Mouse (Mus musculus) neural tube, embryonic 13.5 days (tissue): ENCODE data around the gene Pou1f1. TPM values are rescaled to one million over a fixed set of nuclear protein-coding genes. Genes with fewer than 3 reads are reported as not detected.

Experiments
- ATAC-seq: fragments of 200-750 bp; cut with Nextera tagmentation; 2 replicates; pipeline ENCODE4 v1.8.0; 2017; ENCODE audit warnings: low read depth, mild to moderate bottlenecking, moderate TSS enrichment, moderate library complexity
- H3K27ac ChIP-seq: fragments of 300-500 bp; sonication (generic); replicated peaks from 2 replicates; pipeline ENCODE4 v1.5.1; 2015; ENCODE audit warnings: moderate library complexity, mild to moderate bottlenecking, inconsistent platforms
- H3K27me3 ChIP-seq: fragments of 300-500 bp; sonication (generic); 2 replicates; pipeline ENCODE4 v1.6.1; 2015; ENCODE audit warnings: mild to moderate bottlenecking, inconsistent platforms
- H3K36me3 ChIP-seq: fragments of 300-500 bp; sonication (generic); 2 replicates; pipeline ENCODE4 v1.6.1; 2015; ENCODE audit warnings: mild to moderate bottlenecking, inconsistent platforms
- H3K4me1 ChIP-seq: fragments of 300-500 bp; sonication (generic); replicated peaks from 2 replicates; pipeline ENCODE4 v1.6.1; 2015; ENCODE audit warnings: inconsistent platforms
- H3K4me2 ChIP-seq: fragments of 300-500 bp; sonication (generic); 2 replicates; pipeline ENCODE4 v1.6.1; 2015; ENCODE audit warnings: inconsistent platforms, mild to moderate bottlenecking, moderate library complexity
- H3K4me3 ChIP-seq: fragments of 300-500 bp; sonication (generic); 2 replicates; pipeline ENCODE4 v1.5.1; 2015; ENCODE audit warnings: mild to moderate bottlenecking, inconsistent platforms
- H3K9ac ChIP-seq: fragments of 300-500 bp; sonication (generic); 2 replicates; pipeline ENCODE4 v1.6.1; 2015; ENCODE audit warnings: moderate library complexity, mild to moderate bottlenecking, inconsistent platforms
- H3K9me3 ChIP-seq: fragments of 300-500 bp; sonication (generic); 2 replicates; pipeline ENCODE4 v1.6.1; 2016; ENCODE audit warnings: inconsistent platforms
- WGBS: fragments of 180-500 bp; shearing (Covaris S2); methylation state at CpG from one replicate; pipeline ENCODE4 v1.1.7; 2015; 5-methylcytosine and 5-hydroxymethylcytosine counted together
- polyA plus RNA-seq: library from polyadenylated mRNA; unstranded; fragments of >200 nt; fragmentation: Nextera tagmentation; extraction: Ambion mirVana; gene quantifications from 2 replicates; pipeline ENCODE4 v1.2.1, GENCODE M21; 2015

The Pou1f1 gene
- polyA plus RNA-seq, 1 experiment from 2014 or later, result not detected

DNA sequence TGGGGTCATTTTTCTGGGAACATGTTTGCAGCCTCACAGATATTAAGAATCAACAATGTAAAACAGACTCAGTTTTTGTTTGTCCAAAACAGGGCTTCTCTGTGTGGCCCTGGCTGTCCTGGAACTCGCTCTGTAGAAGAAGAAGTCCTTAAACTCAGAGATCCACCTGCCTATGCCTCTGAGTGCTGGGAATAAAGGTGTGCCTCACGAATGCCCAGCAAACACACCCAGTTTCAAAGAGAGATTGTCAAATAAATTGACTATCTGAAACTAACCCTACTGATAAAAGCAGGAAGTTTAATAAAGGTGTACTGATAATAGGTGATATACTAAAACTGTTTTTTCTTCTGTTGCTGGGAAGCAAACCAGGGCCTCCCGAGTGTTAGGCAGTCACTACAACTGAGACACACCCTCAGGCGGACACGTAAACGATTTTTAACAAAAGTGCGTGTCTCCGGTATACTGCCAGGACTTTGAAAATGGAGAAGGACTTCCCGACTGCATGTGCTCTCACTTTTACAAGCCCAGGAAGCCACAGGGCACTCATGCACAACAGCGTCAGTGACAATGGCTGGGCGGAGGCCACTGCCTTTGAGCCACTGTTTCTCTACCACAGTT lies 23.5 kb downstream of the Pou1f1 start:
- Histone ChIP-seq H3K36me3 (peaks cover 38% of the 10 kb centered on the region), H3K4me1 (no peaks in the 10 kb centered on the region), H3K27me3 (no peaks in the 10 kb centered on the region), H3K9ac (no peak overlapping the region), H3K27ac (no peak overlapping the region), H3K4me2 (no peak overlapping the region), H3K4me3 (no peak overlapping the region), H3K9me3 (no peaks in the 10 kb centered on the region)
- no peak for ATAC-seq
- 89% methylated on average over 11 of the region's 11 CpGs for whole genome bisulfite sequencing

DNA sequence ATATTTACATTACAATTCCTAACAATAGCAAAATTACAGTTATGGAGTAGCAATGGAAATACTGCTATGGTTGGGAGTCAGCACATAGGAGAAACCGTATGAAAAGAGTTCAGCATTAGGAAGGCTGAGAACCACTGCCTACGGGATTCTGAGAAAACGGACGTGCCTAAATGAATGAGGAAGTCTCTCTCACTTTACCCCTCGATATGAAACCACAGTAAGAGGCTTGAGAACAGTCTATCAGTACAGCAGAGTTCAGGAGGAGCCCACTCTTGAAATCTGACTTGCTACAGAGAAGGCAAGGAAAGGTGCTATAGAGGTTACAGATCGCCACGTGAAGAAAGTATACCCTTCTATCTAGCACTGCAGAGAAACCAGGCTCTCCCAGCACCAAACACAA lies 28.6 kb downstream of the Pou1f1 start:
- H3K4me3 ChIP-seq, result no peak overlapping the region
- 89% methylated on average over 7 of the region's 7 CpGs for WGBS
- H3K9me3 ChIP-seq, result no peaks in the 10 kb centered on the region
- peaks cover 21% of the 10 kb centered on the region for H3K36me3 ChIP-seq
- no peak overlapping the region for H3K9ac ChIP-seq
- H3K27me3 ChIP-seq, result no peaks in the 10 kb centered on the region
- ATAC-seq, result no peak
- no peak overlapping the region for H3K27ac ChIP-seq
- no peak overlapping the region for H3K4me2 ChIP-seq
- H3K4me1 ChIP-seq, result peaks cover 9% of the 10 kb centered on the region; the same call in 1 of the 2 replicates

DNA sequence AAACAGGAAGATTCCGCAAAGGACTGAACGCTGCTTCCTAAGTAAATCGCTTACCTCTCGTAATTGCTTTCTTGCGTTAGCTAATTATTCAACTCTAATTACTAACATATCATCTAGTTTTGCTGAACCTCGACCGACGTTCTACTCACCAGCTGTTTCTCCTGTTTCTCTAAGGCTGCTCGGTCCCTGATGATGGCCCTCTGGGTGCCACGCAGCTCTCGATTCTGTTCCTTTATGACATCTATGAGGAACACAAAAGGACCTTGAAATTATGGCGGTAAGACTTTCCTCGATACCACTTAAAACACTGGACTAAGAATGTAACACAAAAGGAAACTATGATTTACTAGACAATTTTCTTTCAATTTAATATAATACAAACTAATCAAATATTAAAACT lies 30.5 kb downstream of the Pou1f1 start:
- ATAC-seq, result no peak

DNA sequence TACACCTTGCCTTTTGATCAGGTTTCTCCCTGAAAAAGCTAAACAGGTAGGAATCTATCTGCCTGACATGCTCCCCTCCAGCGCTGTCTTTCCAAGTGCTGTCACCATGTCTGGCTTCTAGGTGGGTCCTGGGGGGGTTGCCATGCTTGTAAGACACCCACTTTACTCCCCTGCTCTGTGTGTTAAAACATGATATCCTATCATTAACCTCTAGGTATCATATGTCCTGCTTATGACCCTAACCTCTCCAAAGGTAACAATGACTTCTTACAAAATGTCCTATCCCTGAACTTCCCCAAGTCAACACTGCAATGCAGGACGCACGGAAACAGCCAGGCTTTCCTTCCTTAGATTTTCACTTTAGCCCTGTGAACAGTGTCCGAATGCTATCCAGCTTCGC lies 34.0 kb downstream of the Pou1f1 start:
- WGBS, result 89% methylated on average over 5 of the region's 5 CpGs
- Histone ChIP-seq H3K27ac (no peak overlapping the region), H3K36me3 (0 out of 2 replicates have a peak, but pooled peaks cover 3% of the 10 kb centered on the region), H3K4me2 (no peak overlapping the region), H3K4me1 (peaks cover 17% of the 10 kb centered on the region; the same call in 1 of the 2 replicates), H3K27me3 (no peaks in the 10 kb centered on the region), H3K9me3 (no peaks in the 10 kb centered on the region), H3K4me3 (no peak overlapping the region), H3K9ac (no peak overlapping the region)
- ATAC-seq, result no peak

More for the DNA sequence above, 30.5 kb downstream of the Pou1f1 start:
- 68% methylated on average over 13 of the region's 13 CpGs for WGBS
- H3K27ac ChIP-seq, result no peak overlapping the region
- H3K4me1 ChIP-seq, result peaks cover 16% of the 10 kb centered on the region; the same call in 1 of the 2 replicates
- no peaks in the 10 kb centered on the region for H3K9me3 ChIP-seq
- no peak overlapping the region for H3K4me3 ChIP-seq
- no peak overlapping the region for H3K9ac ChIP-seq
- H3K4me2 ChIP-seq, result no peak overlapping the region
- no peaks in the 10 kb centered on the region for H3K27me3 ChIP-seq
- H3K36me3 ChIP-seq, result peaks cover 8% of the 10 kb centered on the region; the same call in 1 of the 2 replicates

DNA sequence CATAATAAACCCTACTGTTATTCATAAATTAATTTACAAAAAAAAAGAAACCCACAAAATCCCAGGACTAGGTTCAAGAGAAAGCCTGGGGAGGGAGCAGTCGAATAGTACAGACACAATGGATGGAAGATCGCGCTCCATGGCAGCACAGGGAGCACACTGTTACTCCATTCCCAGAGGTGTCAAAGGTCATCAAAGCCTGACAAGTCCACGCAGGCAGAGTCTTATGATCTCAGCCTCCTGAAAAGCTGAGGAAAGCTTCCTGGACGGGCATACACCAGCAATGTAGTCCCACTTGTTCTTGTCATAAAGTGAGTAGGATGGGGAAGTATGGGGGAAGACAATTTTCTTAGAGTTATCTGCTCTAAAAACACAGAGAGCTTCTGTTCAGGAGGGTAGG lies 37.1 kb downstream of the Pou1f1 start:
- Histone ChIP-seq H3K9ac (no peak overlapping the region), H3K9me3 (no peaks in the 10 kb centered on the region), H3K27ac (no peak overlapping the region), H3K4me3 (no peak overlapping the region), H3K4me1 (peaks cover 29% of the 10 kb centered on the region), H3K36me3 (0 out of 2 replicates have a peak, but pooled peaks cover 3% of the 10 kb centered on the region), H3K27me3 (no peaks in the 10 kb centered on the region), H3K4me2 (peak overlapping the region; percentile 7; the same call in 1 of the 2 replicates)
- WGBS, result 71% methylated on average over 5 of the region's 5 CpGs
- no peak for ATAC-seq

DNA sequence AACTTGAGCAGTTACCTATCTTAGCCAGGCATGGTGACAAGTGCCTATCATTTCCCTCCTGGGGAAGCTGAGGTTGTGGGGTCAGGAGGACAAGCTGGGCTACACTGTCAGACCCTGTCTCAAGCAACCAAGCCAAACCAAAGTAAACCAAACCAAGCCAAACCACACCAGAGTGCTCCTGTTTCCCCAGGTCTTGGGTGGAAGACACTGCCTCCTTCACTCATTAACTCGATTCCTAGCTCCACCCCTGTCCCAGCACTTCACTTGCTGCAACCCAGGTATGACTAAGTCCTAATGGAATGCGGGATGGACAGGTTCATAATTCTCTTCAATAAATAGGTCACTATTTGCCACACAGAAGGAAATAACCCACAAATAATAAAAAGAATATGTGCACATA lies 39.3 kb downstream of the Pou1f1 start:
- WGBS, result 81% methylated on average over 2 of the region's 2 CpGs
- peak overlapping the region; percentile 98 for H3K4me3 ChIP-seq
- no peaks in the 10 kb centered on the region for H3K27me3 ChIP-seq
- peak overlapping the region; percentile 61; the same call in 1 of the 2 replicates for H3K27ac ChIP-seq
- peaks cover 31% of the 10 kb centered on the region for H3K4me1 ChIP-seq
- ATAC-seq, result no peak
- 0 out of 2 replicates have a peak, but pooled peaks cover 3% of the 10 kb centered on the region for H3K36me3 ChIP-seq
- no peaks in the 10 kb centered on the region for H3K9me3 ChIP-seq
- H3K9ac ChIP-seq, result peak overlapping the region; percentile 54; the same call in 1 of the 2 replicates
- H3K4me2 ChIP-seq, result peak overlapping the region; percentile 86

DNA sequence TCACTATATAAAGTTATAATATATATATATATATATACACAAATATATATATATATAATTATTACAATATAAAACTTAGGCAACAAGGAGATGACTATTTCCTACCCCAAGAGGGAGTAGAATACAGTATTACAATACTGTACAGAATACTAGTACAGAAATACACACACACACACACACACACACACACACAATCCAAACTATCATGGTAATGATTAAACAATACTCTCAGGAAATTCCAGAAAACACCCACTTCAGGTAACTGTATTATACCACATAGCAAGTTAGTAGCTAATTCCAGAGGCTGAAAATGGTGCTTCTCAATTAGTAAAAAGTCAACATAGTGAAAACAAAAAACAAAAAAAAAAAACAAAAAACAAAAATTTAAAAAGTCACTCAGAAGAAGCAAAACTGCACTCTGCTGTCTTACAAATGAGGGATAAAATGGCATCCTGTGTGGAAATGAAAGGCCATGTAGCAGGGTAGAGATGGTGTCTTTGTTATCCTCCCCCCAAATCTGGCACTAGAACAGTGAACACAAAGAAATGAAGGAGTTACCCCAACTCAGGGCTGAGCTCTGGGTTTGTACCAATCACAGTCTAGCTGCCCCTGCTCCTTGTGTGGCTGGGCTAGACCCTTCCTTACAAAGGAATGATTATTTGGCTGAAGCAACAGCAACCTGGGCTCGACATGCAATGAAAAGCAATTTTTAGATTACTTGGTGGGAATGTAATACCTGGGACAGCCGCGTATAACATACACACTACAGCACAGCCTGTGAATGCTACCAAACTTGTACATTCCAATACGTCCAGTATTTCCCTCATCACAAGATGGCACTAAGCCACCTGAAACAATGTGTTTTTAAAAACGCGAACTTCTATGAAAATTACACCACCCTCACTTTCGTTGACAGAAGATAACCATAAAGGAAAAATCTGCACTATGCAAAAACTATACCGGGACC lies 41.0 kb downstream of the Pou1f1 start:
- H3K9me3 ChIP-seq, result no peaks in the 10 kb centered on the region
- H3K4me2 ChIP-seq, result peak overlapping the region; percentile 86
- peak; percentile 21; the same call in 1 of the 2 replicates for ATAC-seq
- H3K9ac ChIP-seq, result peak overlapping the region; percentile 94
- H3K4me3 ChIP-seq, result peak overlapping the region; percentile 98
- no peaks in the 10 kb centered on the region for H3K27me3 ChIP-seq
- H3K27ac ChIP-seq, result peak overlapping the region; percentile 84
- 0 out of 2 replicates have a peak, but pooled peaks cover 3% of the 10 kb centered on the region for H3K36me3 ChIP-seq
- 15% methylated on average over 8 of the region's 8 CpGs for WGBS
- peaks cover 34% of the 10 kb centered on the region for H3K4me1 ChIP-seq

DNA sequence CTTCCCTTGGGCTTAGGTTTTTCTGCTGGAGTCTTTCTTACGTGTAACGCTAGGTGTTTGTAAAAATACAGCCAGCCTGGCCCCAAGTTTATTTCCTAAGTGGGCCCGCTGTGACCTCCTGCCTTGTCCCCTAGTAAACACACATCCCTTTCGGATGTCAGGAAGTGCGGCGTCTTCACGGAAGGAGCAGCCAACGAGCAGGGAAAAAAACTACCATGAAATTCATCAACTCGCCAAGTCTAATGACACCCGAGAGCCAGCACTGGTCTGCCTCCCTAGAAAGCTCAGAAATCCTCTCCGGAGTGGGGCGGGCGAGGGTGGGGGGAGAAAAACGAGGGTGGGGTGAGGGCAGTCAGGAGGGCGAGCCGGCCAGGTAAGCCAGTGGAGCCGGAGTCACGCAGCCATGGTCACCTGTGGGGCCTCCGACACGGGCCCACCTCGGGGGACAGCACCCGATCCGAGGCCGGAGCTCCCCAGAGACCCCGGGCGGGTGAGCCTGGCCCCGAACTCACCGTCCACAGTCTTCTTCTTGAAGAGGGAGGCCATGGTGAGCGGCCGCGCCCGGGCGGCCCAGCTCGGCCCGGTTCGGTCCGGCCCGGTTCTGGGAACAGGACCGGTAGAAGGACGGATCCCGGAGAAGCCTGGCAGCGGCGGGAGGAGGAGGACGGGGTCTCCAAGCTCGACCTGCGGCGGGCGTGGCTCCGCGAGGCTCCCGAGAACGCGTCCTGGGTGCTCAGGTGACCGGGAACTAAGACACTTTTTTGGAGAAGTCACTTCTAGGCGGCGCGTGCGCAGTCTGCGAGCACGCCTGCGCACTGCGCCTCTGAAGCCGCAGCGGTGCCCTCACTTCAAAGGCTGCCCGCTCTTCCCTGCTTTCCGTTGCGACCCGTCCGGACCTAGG lies 41.9 kb downstream of the Pou1f1 start, which contains the start of gene Chmp2b:
Chmp2b (minus strand) TSS at position 764 of the 901 bp plus-strand sequence.
- peak within 1 kb of the TSS; percentile 94 for H3K9ac ChIP-seq
- H3K27me3 ChIP-seq, result no peaks in the 10 kb centered on the region
- ATAC-seq, result peak; percentile 90
- WGBS, result under 1% methylated on average over 69 of the region's 69 CpGs
- peak within 1 kb of the TSS; percentile 84 for H3K27ac ChIP-seq
- peak within 1 kb of the TSS; percentile 98 for H3K4me3 ChIP-seq
- 0 out of 2 replicates have a peak, but pooled peaks cover 3% of the 10 kb centered on the region for H3K36me3 ChIP-seq
- H3K4me2 ChIP-seq, result peak within 1 kb of the TSS; percentile 86
- peaks cover 34% of the 10 kb centered on the region for H3K4me1 ChIP-seq
- no peaks in the 10 kb centered on the region for H3K9me3 ChIP-seq

DNA sequence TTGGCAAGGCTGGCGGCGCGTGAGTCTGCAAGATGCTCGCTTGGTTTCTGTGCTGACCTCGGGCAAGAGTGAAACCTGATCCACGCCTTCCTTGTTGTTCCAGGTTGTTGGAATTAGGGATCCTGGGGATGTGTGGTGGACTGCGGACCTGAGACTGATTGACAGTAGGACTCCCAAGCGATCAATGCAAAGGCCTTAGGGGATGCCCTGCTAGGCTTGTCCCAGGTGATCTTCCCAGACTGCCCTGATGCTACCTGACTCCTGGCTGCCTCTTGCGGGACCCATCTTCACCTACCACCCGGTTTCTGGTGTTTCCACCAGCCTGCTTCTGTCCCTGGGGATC lies 42.5 kb downstream of the Pou1f1 start:
- Histone ChIP-seq H3K36me3 (no peaks in the 10 kb centered on the region), H3K27me3 (no peaks in the 10 kb centered on the region), H3K4me1 (peaks cover 34% of the 10 kb centered on the region), H3K4me3 (peak overlapping the region; percentile 98), H3K9ac (peak overlapping the region; percentile 94), H3K9me3 (no peaks in the 10 kb centered on the region), H3K4me2 (peak overlapping the region; percentile 86), H3K27ac (peak overlapping the region; percentile 84)
- ATAC-seq, result peak; percentile 71
- whole genome bisulfite sequencing, result 0% methylated on average over 10 of the region's 10 CpGs

DNA sequence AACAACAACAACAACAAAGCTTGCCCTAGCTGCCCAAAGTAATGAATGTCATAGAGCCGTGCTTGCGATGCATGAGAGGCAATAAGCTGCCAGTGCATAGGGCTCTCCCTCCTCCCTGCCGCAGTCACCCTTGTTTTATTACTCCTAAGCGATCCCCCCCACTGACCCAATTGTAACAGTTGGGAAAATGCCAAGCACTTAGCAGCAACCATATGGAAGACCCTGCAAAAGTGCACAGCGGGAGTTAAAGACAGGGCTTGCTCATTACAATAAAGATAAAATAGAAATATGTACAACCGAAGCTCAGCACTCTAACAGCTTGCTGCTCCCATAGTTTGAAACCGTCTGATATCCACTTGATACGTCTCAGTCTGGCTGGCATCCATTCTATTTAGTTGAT lies 44.0 kb downstream of the Pou1f1 start:
- H3K9ac ChIP-seq, result no peak overlapping the region
- 15% methylated on average over 8 of the region's 8 CpGs for WGBS
- H3K27ac ChIP-seq, result peak overlapping the region; percentile 56; the same call in 1 of the 2 replicates
- H3K9me3 ChIP-seq, result no peaks in the 10 kb centered on the region
- H3K27me3 ChIP-seq, result no peaks in the 10 kb centered on the region
- H3K4me1 ChIP-seq, result peaks cover 32% of the 10 kb centered on the region
- H3K4me3 ChIP-seq, result no peak overlapping the region
- ATAC-seq, result peak; percentile 33
- no peaks in the 10 kb centered on the region for H3K36me3 ChIP-seq
- no peak overlapping the region for H3K4me2 ChIP-seq

DNA sequence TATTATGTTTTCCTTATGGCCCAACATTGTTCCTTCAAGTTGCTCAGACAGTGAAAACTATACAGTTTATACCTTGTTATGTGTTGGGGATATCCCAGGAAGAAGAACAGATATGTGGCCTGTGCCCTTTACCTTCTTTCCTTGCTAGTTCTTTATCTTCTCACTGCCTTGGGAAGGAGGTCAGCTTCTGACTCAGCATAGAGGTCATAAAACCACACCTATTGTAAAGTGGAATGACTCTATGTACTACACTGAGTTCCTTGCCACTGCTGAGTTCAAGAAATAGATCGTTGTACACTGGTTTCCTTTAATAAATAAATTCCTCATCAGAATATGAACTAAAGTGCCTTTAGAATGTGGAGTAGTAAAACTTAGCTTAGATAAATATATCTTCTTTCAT lies 44.6 kb downstream of the Pou1f1 start:
- no peak overlapping the region for H3K9ac ChIP-seq
- WGBS, result 85% methylated on average over 1 of the region's 1 CpGs
- H3K9me3 ChIP-seq, result no peaks in the 10 kb centered on the region
- no peak for ATAC-seq
- 0 out of 2 replicates have a peak overlapping the region, but pooled peaks have one; percentile 46 for H3K27ac ChIP-seq
- peaks cover 25% of the 10 kb centered on the region for H3K4me1 ChIP-seq
- no peak overlapping the region for H3K4me2 ChIP-seq
- no peaks in the 10 kb centered on the region for H3K36me3 ChIP-seq
- no peaks in the 10 kb centered on the region for H3K27me3 ChIP-seq
- H3K4me3 ChIP-seq, result no peak overlapping the region
